Mouse (Mus musculus): ENCODE data around the gene Rreb1. TPM values are rescaled to one million over a fixed set of nuclear protein-coding genes. Genes with fewer than 3 reads are reported as not detected.

Rreb1 gene
- polyA plus RNA-seq, 2 experiments: 19.0 to 21.4 TPM

GRCm38 (mm10) chr13:37908493-37908892 lies 130.3 kb downstream of the Rreb1 start:
- H3K9me3 ChIP-seq (ENCODE audit: control insufficient read depth, low read length): no peaks in the 10 kb centered on the region
- H3K4me2 ChIP-seq (replicated peaks; ENCODE audit: low read depth, low read length, severe bottlenecking): no peak overlapping the region
- no peaks in the 10 kb centered on the region for H3K27me3 ChIP-seq (ENCODE audit: control insufficient read depth, insufficient read depth, low read length)
- H3K36me3 ChIP-seq (ENCODE audit: control insufficient read depth, insufficient read depth, low read length): peaks cover 53% of the 10 kb centered on the region
- no peak for TF ChIP-seq POLR2A (IDR thresholded peaks at IDR 0.05; ENCODE audit: borderline replicate concordance, extremely low read depth, insufficient read depth, insufficient read length)
- H3K9ac ChIP-seq (ENCODE audit: low read depth, low read length, severe bottlenecking): no peak overlapping the region
- DNase-seq (ENCODE audit: low spot score): no peak
- WGBS: 59% methylated on average over 6 of the region's 6 CpGs
- ATAC-seq (ENCODE audit: low FRiP score, low read depth): no peak
- no peak overlapping the region for H3K4me3 ChIP-seq (replicated peaks; ENCODE audit: low read length)
- peaks cover 11% of the 10 kb centered on the region; the same call in 1 of the 2 replicates for H3K4me1 ChIP-seq (ENCODE audit: control insufficient read depth, insufficient read depth, low read length)
- no peak overlapping the region for H3K27ac ChIP-seq (replicated peaks; ENCODE audit: low read depth, low read length)

GRCm38 (mm10) chr13:37909225-37909624 lies 131.0 kb downstream of the Rreb1 start:
- Histone ChIP-seq H3K9me3 (ENCODE audit: control insufficient read depth, low read length) (no peaks in the 10 kb centered on the region), H3K27ac (replicated peaks; ENCODE audit: low read depth, low read length) (no peak overlapping the region), H3K4me2 (replicated peaks; ENCODE audit: low read depth, low read length, severe bottlenecking) (no peak overlapping the region), H3K36me3 (ENCODE audit: control insufficient read depth, insufficient read depth, low read length) (peaks cover 51% of the 10 kb centered on the region), H3K27me3 (ENCODE audit: control insufficient read depth, insufficient read depth, low read length) (no peaks in the 10 kb centered on the region), H3K4me1 (ENCODE audit: control insufficient read depth, insufficient read depth, low read length) (peaks cover 11% of the 10 kb centered on the region; the same call in 1 of the 2 replicates), H3K4me3 (replicated peaks; ENCODE audit: low read length) (no peak overlapping the region), H3K9ac (ENCODE audit: low read depth, low read length, severe bottlenecking) (no peak overlapping the region)
- WGBS: 78% methylated on average over 2 of the region's 2 CpGs
- ATAC-seq (ENCODE audit: low FRiP score, low read depth) (no peak), DNase-seq (ENCODE audit: low spot score) (no peak)
- no peak for TF ChIP-seq POLR2A (IDR thresholded peaks at IDR 0.05; ENCODE audit: borderline replicate concordance, extremely low read depth, insufficient read depth, insufficient read length)

- ATAC-seq (ENCODE audit: low FRiP score, low read depth): no peak
- Histone ChIP-seq H3K9ac (ENCODE audit: low read depth, low read length, severe bottlenecking) (no peak overlapping the region), H3K36me3 (ENCODE audit: control insufficient read depth, insufficient read depth, low read length) (peaks cover 46% of the 10 kb centered on the region), H3K4me1 (ENCODE audit: control insufficient read depth, insufficient read depth, low read length) (peaks cover 11% of the 10 kb centered on the region; the same call in 1 of the 2 replicates), H3K27ac (replicated peaks; ENCODE audit: low read depth, low read length) (no peak overlapping the region), H3K4me3 (replicated peaks; ENCODE audit: low read length) (no peak overlapping the region), H3K9me3 (ENCODE audit: control insufficient read depth, low read length) (no peaks in the 10 kb centered on the region), H3K27me3 (ENCODE audit: control insufficient read depth, insufficient read depth, low read length) (no peaks in the 10 kb centered on the region), H3K4me2 (replicated peaks; ENCODE audit: low read depth, low read length, severe bottlenecking) (no peak overlapping the region)
- no peak for DNase-seq (ENCODE audit: low spot score)
- TF ChIP-seq POLR2A (IDR thresholded peaks at IDR 0.05; ENCODE audit: borderline replicate concordance, extremely low read depth, insufficient read depth, insufficient read length): no peak
- WGBS: 69% methylated on average over 6 of the region's 6 CpGs
These were observed 133.8 kb downstream of the Rreb1 start for GRCm38 (mm10) chr13:37912011-37912410.

GRCm38 (mm10) chr13:37912591-37913467 lies 134.6 kb downstream of the Rreb1 start:
- Histone ChIP-seq H3K9me3 (ENCODE audit: control insufficient read depth, low read length) (no peaks in the 10 kb centered on the region), H3K27ac (replicated peaks; ENCODE audit: low read depth, low read length) (no peak overlapping the region), H3K4me3 (replicated peaks; ENCODE audit: low read length) (no peak overlapping the region), H3K4me2 (replicated peaks; ENCODE audit: low read depth, low read length, severe bottlenecking) (no peak overlapping the region), H3K36me3 (ENCODE audit: control insufficient read depth, insufficient read depth, low read length) (peaks cover 54% of the 10 kb centered on the region), H3K9ac (ENCODE audit: low read depth, low read length, severe bottlenecking) (no peak overlapping the region), H3K4me1 (ENCODE audit: control insufficient read depth, insufficient read depth, low read length) (peaks cover 11% of the 10 kb centered on the region; the same call in 1 of the 2 replicates), H3K27me3 (ENCODE audit: control insufficient read depth, insufficient read depth, low read length) (no peaks in the 10 kb centered on the region)
- no peak for DNase-seq (ENCODE audit: low spot score)
- 64% methylated on average over 12 of the region's 12 CpGs for WGBS
- no peak; the same call in 1 of the 2 replicates for ATAC-seq (ENCODE audit: low FRiP score, low read depth)
- TF ChIP-seq POLR2A (IDR thresholded peaks at IDR 0.05; ENCODE audit: borderline replicate concordance, extremely low read depth, insufficient read depth, insufficient read length): no peak

GRCm38 (mm10) chr13:37913963-37914362 lies 135.8 kb downstream of the Rreb1 start:
- Histone ChIP-seq H3K4me2 (replicated peaks; ENCODE audit: low read depth, low read length, severe bottlenecking) (no peak overlapping the region), H3K27me3 (ENCODE audit: control insufficient read depth, insufficient read depth, low read length) (no peaks in the 10 kb centered on the region), H3K4me3 (replicated peaks; ENCODE audit: low read length) (no peak overlapping the region), H3K4me1 (ENCODE audit: control insufficient read depth, insufficient read depth, low read length) (peaks cover 5% of the 10 kb centered on the region), H3K9ac (ENCODE audit: low read depth, low read length, severe bottlenecking) (no peak overlapping the region), H3K27ac (replicated peaks; ENCODE audit: low read depth, low read length) (no peak overlapping the region), H3K9me3 (ENCODE audit: control insufficient read depth, low read length) (no peaks in the 10 kb centered on the region), H3K36me3 (ENCODE audit: control insufficient read depth, insufficient read depth, low read length) (peaks cover 59% of the 10 kb centered on the region)
- DNase-seq (ENCODE audit: low spot score) (no peak), ATAC-seq (ENCODE audit: low FRiP score, low read depth) (no peak)
- 86% methylated on average over 3 of the region's 3 CpGs for WGBS
- TF ChIP-seq POLR2A (IDR thresholded peaks at IDR 0.05; ENCODE audit: borderline replicate concordance, extremely low read depth, insufficient read depth, insufficient read length): no peak
